Mouse (Mus musculus) myocyte (in vitro differentiated cells): ENCODE data around the gene Col17a1.

Experiments
- CEBPB ChIP-seq: IDR thresholded peaks from 2 replicates; pipeline ENCODE4 v1.6.1; 2011; ENCODE audit warnings: mild to moderate bottlenecking, moderate library complexity; ENCODE audit not compliant: poor library complexity, insufficient read depth, severe bottlenecking
- MAX ChIP-seq: IDR thresholded peaks from one replicate; pipeline ENCODE4 v1.6.1; 2011; ENCODE audit warnings: low read depth, mild to moderate bottlenecking, control low read depth
- MYOD1 ChIP-seq, 3 experiments: IDR thresholded peaks; one replicate each; pipeline ENCODE4 v1.6.1; 2011; ENCODE audit warnings: control low read depth in 2 of 3, low read depth in 2 of 3, mild to moderate bottlenecking in 2 of 3, moderate library complexity in 1 of 3; ENCODE audit not compliant: insufficient read length in 2 of 3, control insufficient read depth in 1 of 3
- POLR2A ChIP-seq: IDR thresholded peaks from one replicate; pipeline ENCODE4 v1.6.1; 2011; ENCODE audit warnings: low read depth, mild to moderate bottlenecking, control low read depth, moderate library complexity; ENCODE audit not compliant: insufficient read length
- TCF12 ChIP-seq: IDR thresholded peaks from one replicate; pipeline ENCODE4 v1.6.1; 2011; ENCODE audit warnings: mild to moderate bottlenecking, control low read depth; ENCODE audit not compliant: poor library complexity, insufficient read depth, severe bottlenecking
- USF1 ChIP-seq: IDR thresholded peaks from one replicate; pipeline ENCODE4 v1.6.1; 2011; ENCODE audit warnings: low read depth, mild to moderate bottlenecking, control low read depth, moderate library complexity

- TF ChIP-seq POLR2A, result no peak
- TF ChIP-seq CEBPB, result no peak
- TF ChIP-seq MAX, result no peak
- TF ChIP-seq TCF12, result no peak
- no peak for TF ChIP-seq MYOD1 (IDR thresholded peaks at IDR 0.05; ENCODE audit: control insufficient read depth in 1 of 3, insufficient read length in 2 of 3, low read depth in 2 of 3)
- no peak for TF ChIP-seq USF1
Measured at GRCm38 (mm10) chr19:47631799-47632198, 60.1 kb downstream of the Col17a1 start.
